In the genomic region with DNA sequence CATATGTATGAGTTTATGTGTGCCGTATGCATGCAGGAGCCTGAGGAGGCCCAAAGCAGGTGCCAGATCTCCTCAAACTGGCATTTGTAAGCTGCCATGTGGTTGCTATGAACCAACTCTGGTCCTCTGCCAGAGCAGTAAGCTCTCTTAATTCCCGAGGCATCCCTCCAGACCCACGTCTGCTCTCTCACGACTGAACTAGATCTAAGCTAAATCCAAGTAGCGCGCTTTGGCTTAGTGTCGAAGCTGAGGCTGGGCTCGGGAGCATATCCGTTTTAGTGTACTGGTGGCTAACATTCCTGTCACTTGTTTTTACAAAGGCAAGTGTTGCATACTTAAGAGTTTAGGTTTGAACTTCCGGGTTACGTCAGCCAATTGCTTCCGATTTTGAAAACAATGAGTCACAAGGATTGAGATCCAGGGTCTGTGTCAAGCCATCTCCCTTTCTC, we compare ENCODE assay signal across 12 mouse cellular contexts.
DNase-seq lines count a peak whose midpoint lies in the region; ATAC-seq and TF ChIP-seq lines count a peak whose summit lies in the region.
"Had no signal": no experiment of that assay in that cellular context is flagged by ENCODE, and none has a peak within 500 bp of the region (broad histone marks: within the 10 kb centered on the region; RNA-seq: fewer than 3 reads in every experiment).

No protein-coding gene starts in this region.

- no peak overlapping the region for H3K27ac ChIP-seq in limb, embryonic 14.5 days (replicated peaks; ENCODE audit: low read depth, low read length)
- H3K27ac ChIP-seq in limb, embryonic 10.5 days, result no peak overlapping the region
- H3K27ac ChIP-seq in forebrain, embryonic 16.5 days (ENCODE audit: low read length), result peak overlapping the region; percentile 9
- no peak overlapping the region for H3K27ac ChIP-seq in kidney, embryonic 15.5 days
- no peak overlapping the region for H3K27ac ChIP-seq in thymus, adult 2 months (ENCODE audit: control insufficient read depth, insufficient read depth, low read length)
- H3K27ac ChIP-seq: embryonic facial prominence, embryonic 15.5 days had no signal

- DNase-seq in limb, embryonic 14.5 days (ENCODE audit: low spot score), result peak; percentile 42
- no peak for DNase-seq in limb, embryonic 10.5 days (ENCODE audit: low spot score)
- DNase-seq in left cerebral cortex, adult 18-20 months (ENCODE audit: low spot score in 2 of 2), result peak; percentile 53 to 54
- peak; percentile 57 for DNase-seq in right cerebral cortex, postnatal 14 days
- DNase-seq in thymus, adult 2 months, result no peak
- DNase-seq in embryo, embryonic 11 days, result no peak
- DNase-seq: adrenal gland, adult 8-10 months; thymus, postnatal 14 days had no signal

- no peaks in the 10 kb centered on the region for H3K4me1 ChIP-seq in limb, embryonic 14.5 days (ENCODE audit: control insufficient read depth, insufficient read depth, low read length)
- no peaks in the 10 kb centered on the region for H3K4me1 ChIP-seq in limb, embryonic 10.5 days
- peaks cover 11% of the 10 kb centered on the region for H3K4me1 ChIP-seq in forebrain, embryonic 16.5 days (replicated peaks; ENCODE audit: control insufficient read depth, insufficient read depth, low read length)
- peaks cover 7% of the 10 kb centered on the region; the same call in 1 of the 2 replicates for H3K4me1 ChIP-seq in kidney, embryonic 15.5 days
- H3K4me1 ChIP-seq in thymus, adult 2 months (replicated peaks; ENCODE audit: control insufficient read depth, insufficient read depth, low read length), result no peaks in the 10 kb centered on the region
- H3K4me1 ChIP-seq: embryonic facial prominence, embryonic 15.5 days; megakaryocyte, embryonic 14.5 days had no signal

- H3K36me3 ChIP-seq in limb, embryonic 14.5 days (ENCODE audit: control insufficient read depth, insufficient read depth, low read length), result no peaks in the 10 kb centered on the region
- H3K36me3 ChIP-seq in limb, embryonic 10.5 days, result no peaks in the 10 kb centered on the region
- H3K36me3 ChIP-seq in forebrain, embryonic 16.5 days (ENCODE audit: control insufficient read depth, insufficient read depth), result no peaks in the 10 kb centered on the region
- H3K36me3 ChIP-seq in kidney, embryonic 15.5 days, result no peaks in the 10 kb centered on the region
- peaks cover 31% of the 10 kb centered on the region for H3K36me3 ChIP-seq in thymus, adult 2 months (ENCODE audit: control insufficient read depth, insufficient read depth, low read length)
- H3K36me3 ChIP-seq: embryonic facial prominence, embryonic 15.5 days had no signal

- TF ChIP-seq CTCF in thymus, adult 2 months (IDR thresholded peaks at IDR 0.05; ENCODE audit: borderline replicate concordance, control insufficient read depth, extremely low read depth, insufficient read depth, low read length, poor library complexity), result no peak

- 62% methylated on average over 12 of the region's 12 CpGs for WGBS in limb, embryonic 14.5 days
- WGBS in limb, embryonic 10.5 days, result 92% methylated on average over 12 of the region's 12 CpGs
- WGBS in forebrain, embryonic 16.5 days, result 53% methylated on average over 12 of the region's 12 CpGs
- 84% methylated on average over 12 of the region's 12 CpGs for WGBS in kidney, embryonic 15.5 days
- 93% methylated on average over 12 of the region's 12 CpGs for WGBS in thymus, adult 2 months

- no peak for ATAC-seq in limb, embryonic 14.5 days (ENCODE audit: low FRiP score, low read depth)
- ATAC-seq in forebrain, embryonic 16.5 days, result peak; percentile 85
- ATAC-seq in kidney, embryonic 15.5 days (replicated peaks; ENCODE audit: low FRiP score), result no peak

- no peaks in the 10 kb centered on the region for H3K27me3 ChIP-seq in limb, embryonic 14.5 days (ENCODE audit: control insufficient read depth, insufficient read depth, low read length)
- H3K27me3 ChIP-seq in limb, embryonic 10.5 days (ENCODE audit: low read depth, poor library complexity, severe bottlenecking), result no peaks in the 10 kb centered on the region
- no peaks in the 10 kb centered on the region for H3K27me3 ChIP-seq in forebrain, embryonic 16.5 days (replicated peaks; ENCODE audit: control insufficient read depth, insufficient read depth, low read length)
- no peaks in the 10 kb centered on the region for H3K27me3 ChIP-seq in kidney, embryonic 15.5 days
- no peaks in the 10 kb centered on the region for H3K27me3 ChIP-seq in thymus, adult 2 months (ENCODE audit: control insufficient read depth, insufficient read depth, low read length)
- H3K27me3 ChIP-seq: embryonic facial prominence, embryonic 15.5 days had no signal

- H3K4me3 ChIP-seq in limb, embryonic 14.5 days (replicated peaks; ENCODE audit: low read length), result no peak overlapping the region
- H3K4me3 ChIP-seq in limb, embryonic 10.5 days, result no peak overlapping the region
- H3K4me3 ChIP-seq in forebrain, embryonic 16.5 days (replicated peaks; ENCODE audit: low read length), result no peak overlapping the region
- no peak overlapping the region for H3K4me3 ChIP-seq in kidney, embryonic 15.5 days (replicated peaks)
- H3K4me3 ChIP-seq in thymus, adult 2 months (ENCODE audit: control insufficient read depth, insufficient read depth, low read length), result no peak overlapping the region
- H3K4me3 ChIP-seq: embryonic facial prominence, embryonic 15.5 days; megakaryocyte, embryonic 14.5 days had no signal

- no peak for TF ChIP-seq POLR2A in limb, embryonic 14.5 days (IDR thresholded peaks at IDR 0.05; ENCODE audit: borderline replicate concordance, extremely low read depth, insufficient read depth, insufficient read length)
- TF ChIP-seq POLR2A in thymus, adult 2 months (IDR thresholded peaks at IDR 0.05; ENCODE audit: control insufficient read depth, extremely low read depth, insufficient read depth, low read length, poor library complexity), result no peak

- no peaks in the 10 kb centered on the region for H3K9me3 ChIP-seq in limb, embryonic 14.5 days (ENCODE audit: control insufficient read depth, low read length)
- no peaks in the 10 kb centered on the region for H3K9me3 ChIP-seq in limb, embryonic 10.5 days (replicated peaks)
- H3K9me3 ChIP-seq in forebrain, embryonic 16.5 days (ENCODE audit: control insufficient read depth, low read length), result no peaks in the 10 kb centered on the region
- H3K9me3 ChIP-seq in kidney, embryonic 15.5 days (replicated peaks), result no peaks in the 10 kb centered on the region; the same call in 1 of the 2 replicates
- H3K9me3 ChIP-seq: embryonic facial prominence, embryonic 15.5 days had no signal

- H3K4me2 ChIP-seq in limb, embryonic 14.5 days (replicated peaks; ENCODE audit: low read depth, low read length, severe bottlenecking), result no peak overlapping the region
- H3K4me2 ChIP-seq in forebrain, embryonic 16.5 days (ENCODE audit: low read length), result no peak overlapping the region
- no peak overlapping the region for H3K4me2 ChIP-seq in kidney, embryonic 15.5 days
- H3K4me2 ChIP-seq: embryonic facial prominence, embryonic 15.5 days had no signal

- H3K9ac ChIP-seq in limb, embryonic 14.5 days (ENCODE audit: low read depth, low read length, severe bottlenecking), result no peak overlapping the region
- H3K9ac ChIP-seq in forebrain, embryonic 16.5 days (replicated peaks; ENCODE audit: low read depth, low read length), result no peak overlapping the region
- H3K9ac ChIP-seq in kidney, embryonic 15.5 days, result no peak overlapping the region
- H3K9ac ChIP-seq: embryonic facial prominence, embryonic 15.5 days had no signal

Comparison
In these comparisons a context has a peak if more than half of its experiments do, and no peak if none do; other contexts are left out.
1. DNase-seq: peak in limb, embryonic 14.5 days (single experiment), left cerebral cortex, adult 18-20 months (2 of 2) and right cerebral cortex, postnatal 14 days (single experiment); none in limb, embryonic 10.5 days (single experiment), thymus, adult 2 months (single experiment) and embryo, embryonic 11 days (single experiment).